16 mouse cellular contexts compared by ENCODE assay signal in genomic region chr3:146347311-146347710, GRCm38 (mm10).
"Had no signal": no experiment of that assay in that cellular context is flagged by ENCODE, and none has a peak within 500 bp of the region (broad histone marks: within the 10 kb centered on the region; RNA-seq: fewer than 3 reads in every experiment).

No protein-coding gene starts in this region.

- H3K4me3 ChIP-seq: neural tube, embryonic 13.5 days; neural tube, embryonic 15.5 days; stomach, embryonic 15.5 days had no signal

- H3K9me3 ChIP-seq: neural tube, embryonic 13.5 days; neural tube, embryonic 15.5 days; stomach, embryonic 15.5 days had no signal

- H3K9ac ChIP-seq: neural tube, embryonic 13.5 days; neural tube, embryonic 15.5 days; stomach, embryonic 15.5 days had no signal

- H3K4me2 ChIP-seq: neural tube, embryonic 13.5 days; neural tube, embryonic 15.5 days; stomach, embryonic 15.5 days had no signal

- DNase-seq: retina, postnatal 1 day; right cerebral cortex, adult 18-20 months; right cerebral cortex, postnatal 14 days; right cerebral cortex, postnatal 25 days; right cerebral cortex, postnatal 4 days; spleen, adult 18-20 months; thymus, adult 18-20 months; thymus, adult 2 months; thymus, postnatal 14 days; thymus, postnatal 25 days; thymus, postnatal 36 days; thymus, postnatal 4 days had no signal

- H3K36me3 ChIP-seq: neural tube, embryonic 13.5 days; neural tube, embryonic 15.5 days; stomach, embryonic 15.5 days had no signal

- H3K27ac ChIP-seq: neural tube, embryonic 13.5 days; neural tube, embryonic 15.5 days; stomach, embryonic 15.5 days; stomach, postnatal 0 days had no signal
